Mouse (Mus musculus): ENCODE results near the gene Ptpn9.

- TF ChIP-seq CTCF (IDR thresholded peaks at IDR 0.05; ENCODE audit: low read depth, low read length) (no peak), POLR2A (IDR thresholded peaks at IDR 0.05; ENCODE audit: extremely low read depth, insufficient read depth, low read length) (no peak)
Measured at GRCm38 (mm10) chr9:57082236-57082635, 87.5 kb downstream of the Ptpn9 start.

All from liver, adult 2 months (tissue).